Mouse (Mus musculus): ENCODE data around the gene Tifab.
"Not testable (repeated sequence)": the region's sequence is repeated elsewhere in the genome, so short reads cannot be mapped to it uniquely, and the experiment has no call there.

The Tifab gene

GRCm38 (mm10) chr13:56178416-56179035 lies at the start of gene Tifab:
Tifab (minus strand) TSS chr13:56178885.
- no peak for DNase-seq

DNA sequence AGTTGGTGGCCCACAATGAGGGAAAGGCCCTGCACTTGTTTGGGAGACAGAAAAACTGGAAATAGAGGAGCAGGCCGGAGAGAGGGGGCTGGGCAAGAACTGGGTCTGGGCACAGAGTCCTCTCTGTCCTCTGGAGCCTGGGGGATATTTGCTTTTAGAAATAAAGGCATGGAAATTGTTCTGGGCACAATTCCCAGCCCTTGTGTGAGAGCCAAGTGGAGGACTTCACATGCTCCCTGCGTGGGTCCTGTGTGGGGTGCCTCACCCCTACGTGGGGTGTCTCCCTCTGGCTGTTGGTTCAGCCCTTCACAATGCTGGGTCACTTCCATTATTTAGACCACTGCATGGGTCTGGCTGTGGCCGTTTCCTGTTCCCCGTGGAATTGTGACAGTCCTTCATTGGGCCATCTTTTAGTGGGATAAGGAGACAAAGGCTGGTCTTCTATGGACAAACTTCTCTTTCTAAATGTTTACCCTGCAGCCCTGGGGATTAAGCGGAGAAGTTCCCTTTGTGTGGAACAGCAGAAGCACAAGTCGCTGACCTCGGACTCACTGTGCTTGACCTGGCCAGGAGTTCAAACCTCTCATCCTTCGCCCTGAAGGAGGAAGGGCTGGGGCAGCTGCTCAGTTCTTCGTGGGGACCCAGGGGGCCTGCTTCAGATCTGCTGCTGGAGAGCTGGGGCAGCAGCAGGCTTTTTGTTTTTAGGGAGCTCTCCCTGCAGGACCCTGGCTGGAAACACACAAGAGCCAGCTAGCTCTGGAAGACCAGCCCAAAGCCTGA lies 47.7 kb upstream of the Tifab start:
- DNase-seq = no peak

DNA sequence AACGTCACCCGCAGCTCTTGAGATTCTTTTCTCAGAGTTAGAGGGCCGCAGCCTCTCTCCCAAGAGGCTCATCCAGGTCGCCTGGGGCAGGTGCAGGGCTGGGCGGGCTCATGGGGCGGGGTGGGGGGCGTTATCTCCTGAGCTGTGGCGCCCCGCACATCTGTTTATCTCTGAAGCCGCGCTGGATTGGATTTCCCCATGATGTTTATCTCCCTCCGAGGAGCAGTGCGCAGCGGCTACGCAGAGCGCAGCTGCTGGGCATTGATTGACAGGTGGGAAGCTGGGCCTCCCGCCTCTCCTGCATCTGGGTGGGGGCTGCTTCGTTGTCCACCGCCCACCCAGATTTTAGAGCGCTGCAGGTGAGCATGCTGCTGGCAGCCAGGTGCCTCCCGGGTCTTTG lies 44.9 kb upstream of the Tifab start:
- no peak for DNase-seq

DNA sequence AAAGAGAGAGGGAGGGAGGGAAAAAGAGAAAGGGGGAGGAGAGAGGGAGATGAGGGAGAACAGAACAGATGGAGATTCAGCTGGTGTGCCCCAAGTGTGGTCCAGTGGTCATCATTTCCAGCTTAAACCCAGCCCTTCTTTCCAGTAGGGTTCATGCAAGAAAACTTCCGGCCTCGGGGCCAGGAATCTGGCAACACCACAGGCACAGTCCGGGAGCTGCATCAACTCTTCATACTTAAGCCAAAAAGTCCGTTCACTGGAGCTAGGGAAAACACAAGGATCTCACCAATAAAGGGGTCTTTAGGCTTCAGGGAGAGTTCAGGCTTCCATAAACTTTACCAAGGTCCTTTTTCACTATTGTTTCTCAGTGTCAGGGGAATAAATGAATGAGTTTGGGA lies 44.2 kb upstream of the Tifab start:
- DNase-seq = no peak

GRCm38 (mm10) chr13:56221995-56222848 lies 43.5 kb upstream of the Tifab start:
- DNase-seq = no peak

DNA sequence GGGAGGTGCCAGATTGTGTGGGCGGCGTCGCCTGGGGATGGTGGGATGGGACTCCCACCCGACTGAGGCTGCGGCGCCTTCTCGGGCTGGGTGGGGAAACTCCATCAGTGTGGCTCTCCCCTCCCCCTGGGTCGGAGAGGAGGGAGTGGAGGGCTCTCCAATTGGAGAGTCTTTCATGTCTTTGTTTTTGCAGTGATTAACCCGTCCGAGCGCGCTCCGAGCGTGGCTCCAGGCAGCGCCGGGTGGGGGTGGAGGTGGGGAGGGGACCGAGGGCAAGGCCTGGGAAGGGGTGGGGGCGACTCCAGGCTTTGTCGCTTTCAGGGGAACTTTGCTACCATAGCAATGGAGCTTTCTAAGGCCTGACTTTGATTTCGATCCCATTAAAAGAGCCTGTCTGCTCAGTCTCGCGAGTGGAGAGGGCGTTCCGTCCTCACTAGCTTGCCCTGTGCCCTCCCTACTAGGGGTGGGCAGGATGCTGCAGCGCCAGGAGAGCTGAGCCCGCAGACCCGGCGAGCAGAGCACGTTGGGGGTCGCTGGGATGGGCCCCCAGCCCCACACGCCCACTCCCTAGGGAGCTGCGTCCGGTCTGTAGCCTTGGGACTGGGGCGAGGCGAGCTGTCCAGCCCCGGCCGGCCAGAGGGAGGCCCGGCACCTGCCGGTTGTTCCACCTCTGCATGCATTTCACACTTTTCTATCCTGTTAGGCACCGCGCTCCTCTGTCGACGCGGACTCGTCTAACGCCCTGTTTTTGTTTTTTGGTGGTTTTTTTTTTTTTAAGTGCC lies 42.6 kb upstream of the Tifab start:
- DNase-seq = no peak

DNA sequence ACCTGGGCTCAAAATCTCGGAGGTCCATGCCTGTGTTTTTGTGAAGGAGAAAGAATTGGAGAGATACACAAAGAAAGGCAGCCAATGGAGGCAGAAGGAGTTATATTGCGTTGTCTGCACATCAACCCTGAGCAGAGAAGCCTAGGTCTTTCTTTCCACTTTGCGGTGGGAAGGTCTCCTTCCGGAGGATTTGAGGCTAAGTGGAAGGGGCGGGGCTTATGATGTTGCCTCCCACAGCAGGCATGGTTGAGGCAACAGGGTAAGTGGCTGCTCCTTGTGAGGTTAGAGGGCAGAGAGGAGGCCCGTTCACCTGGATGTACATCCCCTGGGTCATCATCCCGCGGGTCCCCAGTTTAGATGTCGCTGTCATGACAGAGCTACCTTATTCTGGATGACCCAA lies 40.6 kb upstream of the Tifab start:
- no peak for DNase-seq

DNA sequence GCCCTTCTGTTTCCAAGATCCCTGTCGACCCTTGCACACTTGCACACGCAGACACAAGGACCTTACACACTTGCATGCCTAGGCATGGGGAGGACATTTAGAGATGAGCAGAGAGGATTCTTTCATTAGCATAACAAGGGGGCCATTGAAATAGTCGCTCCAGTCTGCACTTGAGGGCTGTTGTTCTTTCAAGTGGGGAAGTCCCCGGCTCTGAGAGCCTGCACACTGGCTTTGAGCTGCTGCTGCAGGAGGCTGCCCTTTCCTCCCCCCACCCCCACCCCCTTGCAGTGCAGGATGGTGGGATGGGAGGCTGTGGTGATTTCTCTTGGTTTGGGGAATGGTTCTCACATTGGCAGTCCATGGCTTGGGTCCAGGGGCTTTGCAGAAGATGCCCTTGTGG lies 37.4 kb upstream of the Tifab start:
- no peak for DNase-seq

DNA sequence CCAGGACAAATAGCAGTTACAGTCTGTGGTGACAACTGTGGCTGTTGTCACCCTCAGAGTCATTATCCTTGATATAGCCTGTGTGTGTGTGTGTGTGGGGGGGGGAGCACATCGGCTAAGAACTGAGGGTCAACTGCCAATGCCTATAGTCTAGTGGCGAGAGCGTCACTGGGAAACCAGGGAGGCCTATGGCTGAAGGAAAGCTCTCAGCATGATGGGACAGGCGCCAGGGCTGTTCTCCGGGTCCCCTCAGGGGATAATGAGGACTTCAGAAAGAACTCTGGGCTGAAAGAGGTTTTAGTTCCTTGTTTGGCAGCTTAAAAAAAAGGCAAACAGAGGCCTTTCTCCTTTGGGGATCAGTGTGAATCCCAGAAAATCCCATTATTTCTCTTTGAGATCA lies 35.9 kb upstream of the Tifab start:
- no peak for DNase-seq

GRCm38 (mm10) chr13:56209067-56209411 lies 30.4 kb upstream of the Tifab start:
- DNase-seq = no peak

DNA sequence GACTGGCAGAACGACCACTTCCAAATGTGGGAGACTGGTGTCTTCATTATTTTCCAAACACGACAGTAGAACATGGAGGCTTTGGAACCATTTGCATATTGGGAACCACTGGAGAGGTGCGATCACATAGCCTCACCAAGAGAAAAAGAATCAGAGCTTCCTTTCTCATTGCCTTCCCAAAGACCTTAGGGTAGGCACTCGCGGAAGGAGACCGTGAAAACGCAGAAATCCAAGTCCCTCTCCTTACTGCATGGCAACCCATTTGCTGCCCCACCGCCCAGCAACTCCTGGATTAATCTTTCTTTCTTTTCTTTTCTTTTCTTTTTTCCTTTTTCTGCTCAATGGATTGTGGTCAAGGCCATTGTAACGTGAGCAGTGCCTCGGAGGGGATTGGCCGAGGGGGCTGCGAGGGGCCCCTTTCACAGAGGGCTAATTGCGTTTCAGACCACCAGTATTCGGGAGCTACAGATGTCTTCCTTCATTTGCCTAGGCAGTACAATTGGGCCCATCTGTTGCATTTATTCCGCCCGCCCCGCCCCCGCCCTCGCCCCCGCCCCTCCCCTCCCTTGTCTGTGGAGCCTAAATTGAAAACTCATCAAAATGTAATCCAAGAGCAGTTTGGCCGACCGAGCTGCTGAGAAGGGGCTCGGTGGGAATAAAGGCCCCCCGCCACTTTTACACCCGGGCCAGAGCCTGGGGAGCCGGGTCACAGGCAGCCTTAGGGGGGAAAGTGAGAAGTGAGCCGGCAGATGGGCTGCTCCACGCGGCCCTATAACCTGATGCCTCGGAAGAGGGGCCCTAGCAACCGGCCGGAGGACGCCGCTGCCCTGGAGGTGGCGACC lies 29.8 kb upstream of the Tifab start:
- no peak for DNase-seq

- DNase-seq = no peak
These were observed 20.8 kb upstream of the Tifab start for GRCm38 (mm10) chr13:56199506-56199905.

DNA sequence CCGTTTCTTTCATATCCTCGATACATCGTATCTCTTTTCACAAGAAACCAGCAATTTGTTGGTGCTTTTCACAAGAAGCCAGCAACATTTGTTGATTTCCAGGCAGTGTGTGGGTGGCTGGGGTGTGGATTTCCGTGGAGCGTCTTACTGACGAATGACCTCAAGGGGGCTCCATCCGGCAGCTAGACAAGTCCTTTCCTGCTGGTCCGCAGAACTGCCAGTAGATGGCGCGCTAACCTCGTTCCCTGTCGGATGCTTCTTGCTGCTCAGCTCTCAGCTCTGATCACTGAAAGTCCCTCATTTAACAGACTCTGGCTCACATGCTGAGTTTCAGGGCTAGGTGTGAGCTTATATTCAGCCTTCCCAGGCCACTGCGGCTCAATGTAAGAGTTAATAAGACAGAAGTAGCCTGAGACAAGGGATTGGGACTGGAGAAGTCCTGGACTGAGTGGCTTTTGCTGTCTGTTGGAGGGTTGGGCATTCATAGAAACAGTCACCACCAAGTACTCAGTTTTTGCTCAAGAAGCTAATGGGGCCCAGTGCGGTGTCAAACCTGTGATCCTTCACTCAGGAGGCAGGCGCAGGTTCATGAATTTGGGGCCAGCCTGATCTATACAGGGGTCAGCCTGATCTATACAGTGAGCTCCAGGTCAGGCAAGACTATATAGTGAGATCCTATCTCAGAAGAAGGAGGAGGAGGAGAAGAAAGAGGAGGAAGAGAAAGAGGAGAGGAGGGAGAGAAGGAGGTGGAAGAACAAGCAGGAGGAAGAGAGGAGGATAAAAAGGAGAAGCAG lies 19.0 kb upstream of the Tifab start:
- peak; percentile 88 for DNase-seq

DNA sequence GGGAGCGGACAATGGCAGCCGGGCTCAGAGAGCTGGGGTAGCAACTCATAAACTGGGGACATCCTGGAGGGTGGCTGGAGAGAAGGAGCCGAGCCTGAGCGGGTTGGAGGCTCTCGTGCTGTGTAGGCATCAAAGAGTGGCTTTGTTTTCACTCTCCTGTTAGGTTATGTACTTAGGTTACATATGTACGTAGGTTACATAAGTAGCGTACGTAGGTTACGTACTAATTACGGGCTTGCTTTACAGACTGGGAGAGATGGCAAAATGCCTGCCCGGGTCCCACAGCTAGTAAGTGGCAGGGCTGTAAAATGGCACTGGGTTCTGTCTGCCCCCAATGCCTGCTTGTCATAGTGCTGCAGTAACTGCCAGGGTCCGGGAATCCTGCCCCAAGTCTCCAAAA lies 18.3 kb upstream of the Tifab start:
- DNase-seq = no peak

- DNase-seq = not testable (repeated sequence)
These were observed 17.1 kb upstream of the Tifab start for GRCm38 (mm10) chr13:56195824-56196223.

GRCm38 (mm10) chr13:56194181-56194580 lies 15.5 kb upstream of the Tifab start:
- not testable (repeated sequence) for DNase-seq

- peak; percentile 71 for DNase-seq
These were observed 12.5 kb upstream of the Tifab start for GRCm38 (mm10) chr13:56191225-56191624.

- DNase-seq = no peak
These were observed 11.0 kb upstream of the Tifab start for GRCm38 (mm10) chr13:56189688-56190087.

GRCm38 (mm10) chr13:56183687-56184086 lies 5.0 kb upstream of the Tifab start:
- no peak for DNase-seq

- no peak for DNase-seq
These were observed 2.7 kb upstream of the Tifab start for GRCm38 (mm10) chr13:56181424-56181823.

- DNase-seq = no peak
These were observed 2.4 kb downstream of the Tifab start for GRCm38 (mm10) chr13:56176310-56176709.
